Mouse (Mus musculus): ENCODE results near the gene Samd8.

- TF ChIP-seq CTCF (IDR thresholded peaks at IDR 0.05; ENCODE audit: extremely low read depth, insufficient read length, insufficient replicate concordance, low read depth, low read length) (no peak), POLR2A (IDR thresholded peaks at IDR 0.05; ENCODE audit: low read depth, low read length) (peak; percentile 31; the same call in 1 of the 2 replicates)
These were observed 81.6 kb downstream of the Samd8 start for GRCm38 (mm10) chr14:21831830-21832403.

Measured in small intestine, adult 2 months (tissue).